Mouse (Mus musculus): ENCODE measurements around the gene Epb41l2.

DNA sequence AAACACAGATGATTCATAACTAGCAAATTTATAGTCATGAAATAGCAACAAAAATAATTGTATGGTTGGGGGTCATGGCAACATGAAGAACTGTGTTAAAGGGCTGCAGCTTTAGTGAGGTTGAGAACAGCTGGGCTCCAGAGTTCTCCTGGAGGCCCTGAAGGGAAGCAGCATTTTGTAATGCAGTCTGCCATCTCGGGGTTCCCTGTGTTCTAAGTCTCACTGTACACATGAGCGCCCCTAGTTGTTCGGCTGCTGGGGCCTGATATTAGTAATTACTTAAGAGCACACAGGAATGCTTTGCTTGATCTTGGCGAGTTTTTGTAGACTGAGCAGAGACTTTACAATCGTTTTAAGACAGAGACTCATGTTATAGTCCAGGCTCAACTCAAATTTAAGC lies 174.9 kb downstream of the Epb41l2 start:
- TF ChIP-seq POLR2A (IDR thresholded peaks at IDR 0.05; ENCODE audit: insufficient read depth, low read depth, low read length), result no peak
- TF ChIP-seq CTCF (IDR thresholded peaks at IDR 0.05; ENCODE audit: insufficient read depth, low read depth, low read length), result no peak

All from olfactory bulb, adult 2 months (tissue).